Comparison of ENCODE assay signal across 9 mouse cellular contexts in genomic region chr17:30752370-30752818, GRCm38 (mm10).
DNase-seq lines count a peak whose midpoint lies in the region; ATAC-seq and TF ChIP-seq lines count a peak whose summit lies in the region.
"Had no signal": no experiment of that assay in that cellular context is flagged by ENCODE, and none has a peak within 500 bp of the region (broad histone marks: within the 10 kb centered on the region; RNA-seq: fewer than 3 reads in every experiment).

No protein-coding gene starts in this region.

- no peak overlapping the region for H3K4me2 ChIP-seq in midbrain, postnatal 0 days (ENCODE audit: low read depth, low read length, poor library complexity, severe bottlenecking)
- no peak overlapping the region for H3K4me2 ChIP-seq in midbrain, embryonic 15.5 days
- H3K4me2 ChIP-seq in kidney, embryonic 14.5 days (replicated peaks; ENCODE audit: low read depth, low read length): no peak overlapping the region
- no peak overlapping the region for H3K4me2 ChIP-seq in liver, embryonic 12.5 days
- H3K4me2 ChIP-seq: midbrain, embryonic 12.5 days had no signal

- intact Hi-C loops in left cerebral cortex, postnatal 14 days (cut with DNase I): no loop called here

- WGBS in midbrain, postnatal 0 days: 53% methylated on average over 12 of the region's 12 CpGs
- WGBS in midbrain, embryonic 15.5 days: 68% methylated on average over 12 of the region's 12 CpGs
- 86% methylated on average over 12 of the region's 12 CpGs for WGBS in kidney, embryonic 14.5 days
- 74% methylated on average over 12 of the region's 12 CpGs for WGBS in liver, embryonic 12.5 days (ENCODE audit: insufficient replicate concordance)

- DNase-seq in midbrain, postnatal 0 days (ENCODE audit: low spot score): peak; percentile 76
- peak; percentile 48 to 73 for DNase-seq in frontal cortex, adult 2 months (ENCODE audit: extremely low spot score in 1 of 2, low spot score in 1 of 2)
- DNase-seq in left cerebral cortex, postnatal 14 days (ENCODE audit: low spot score in 2 of 2): peak; percentile 65 to 91
- peak; percentile 64 for DNase-seq in right cerebral cortex, postnatal 4 days
- DNase-seq in embryo, embryonic 10 days (ENCODE audit: low spot score): no peak

- no peak for TF ChIP-seq CTCF in midbrain, postnatal 0 days (IDR thresholded peaks at IDR 0.05)

- no peak overlapping the region for H3K27ac ChIP-seq in midbrain, postnatal 0 days (ENCODE audit: low read depth, low read length)
- H3K27ac ChIP-seq in midbrain, embryonic 15.5 days: no peak overlapping the region
- no peak overlapping the region for H3K27ac ChIP-seq in kidney, embryonic 14.5 days (ENCODE audit: low read depth, low read length)
- no peak overlapping the region for H3K27ac ChIP-seq in liver, embryonic 12.5 days
- H3K27ac ChIP-seq: midbrain, embryonic 12.5 days had no signal

- H3K9ac ChIP-seq in midbrain, postnatal 0 days (replicated peaks; ENCODE audit: low read length, poor library complexity, severe bottlenecking): no peak overlapping the region
- no peak overlapping the region for H3K9ac ChIP-seq in midbrain, embryonic 15.5 days
- no peak overlapping the region for H3K9ac ChIP-seq in kidney, embryonic 14.5 days (ENCODE audit: low read depth, low read length)
- no peak overlapping the region for H3K9ac ChIP-seq in liver, embryonic 12.5 days
- H3K9ac ChIP-seq: midbrain, embryonic 12.5 days had no signal

- H3K27me3 ChIP-seq in midbrain, postnatal 0 days (ENCODE audit: insufficient read depth, low read length): no peaks in the 10 kb centered on the region
- no peaks in the 10 kb centered on the region for H3K27me3 ChIP-seq in midbrain, embryonic 15.5 days (replicated peaks)
- H3K27me3 ChIP-seq in kidney, embryonic 14.5 days (ENCODE audit: control insufficient read depth, insufficient read depth, low read length): no peaks in the 10 kb centered on the region
- H3K27me3 ChIP-seq in liver, embryonic 12.5 days (replicated peaks): no peaks in the 10 kb centered on the region
- H3K27me3 ChIP-seq: midbrain, embryonic 12.5 days had no signal

- H3K4me3 ChIP-seq in midbrain, postnatal 0 days (ENCODE audit: low read depth, low read length): no peak overlapping the region
- no peak overlapping the region for H3K4me3 ChIP-seq in midbrain, embryonic 15.5 days
- H3K4me3 ChIP-seq in kidney, embryonic 14.5 days (ENCODE audit: low read length): no peak overlapping the region
- H3K4me3 ChIP-seq in liver, embryonic 12.5 days: no peak overlapping the region
- H3K4me3 ChIP-seq: midbrain, embryonic 12.5 days had no signal

- no peaks in the 10 kb centered on the region for H3K36me3 ChIP-seq in midbrain, postnatal 0 days (ENCODE audit: insufficient read depth, low read length)
- no peaks in the 10 kb centered on the region for H3K36me3 ChIP-seq in midbrain, embryonic 15.5 days (replicated peaks)
- no peaks in the 10 kb centered on the region for H3K36me3 ChIP-seq in kidney, embryonic 14.5 days (ENCODE audit: control insufficient read depth, insufficient read depth, low read length)
- H3K36me3 ChIP-seq in liver, embryonic 12.5 days: 0 out of 2 replicates have a peak, but pooled peaks cover 9% of the 10 kb centered on the region
- H3K36me3 ChIP-seq: midbrain, embryonic 12.5 days had no signal

- no peaks in the 10 kb centered on the region for H3K4me1 ChIP-seq in midbrain, postnatal 0 days (ENCODE audit: insufficient read depth, low read length)
- H3K4me1 ChIP-seq in midbrain, embryonic 15.5 days: no peaks in the 10 kb centered on the region
- no peaks in the 10 kb centered on the region for H3K4me1 ChIP-seq in kidney, embryonic 14.5 days (ENCODE audit: control insufficient read depth, insufficient read depth, low read length)
- no peaks in the 10 kb centered on the region for H3K4me1 ChIP-seq in liver, embryonic 12.5 days

- H3K9me3 ChIP-seq in midbrain, postnatal 0 days (ENCODE audit: low read length): no peaks in the 10 kb centered on the region
- H3K9me3 ChIP-seq in midbrain, embryonic 15.5 days: no peaks in the 10 kb centered on the region
- no peaks in the 10 kb centered on the region for H3K9me3 ChIP-seq in kidney, embryonic 14.5 days (ENCODE audit: control insufficient read depth, low read length)
- 0 out of 2 replicates have a peak, but pooled peaks cover 2% of the 10 kb centered on the region for H3K9me3 ChIP-seq in liver, embryonic 12.5 days (replicated peaks)
- H3K9me3 ChIP-seq: midbrain, embryonic 12.5 days had no signal

- ATAC-seq in midbrain, postnatal 0 days (ENCODE audit: low FRiP score): no peak
- no peak for ATAC-seq in midbrain, embryonic 15.5 days (replicated peaks)
- ATAC-seq in kidney, embryonic 14.5 days (ENCODE audit: low FRiP score, low TSS enrichment): no peak
- no peak for ATAC-seq in liver, embryonic 12.5 days
